Comparison of ENCODE assay signal across 28 mouse cellular contexts in genomic region chr5:75342599-75342998, GRCm38 (mm10).
DNase-seq lines count a peak whose midpoint lies in the region; ATAC-seq and TF ChIP-seq lines count a peak whose summit lies in the region.
"Had no signal": no experiment of that assay in that cellular context is flagged by ENCODE, and none has a peak within 500 bp of the region (broad histone marks: within the 10 kb centered on the region; RNA-seq: fewer than 3 reads in every experiment).

No protein-coding gene starts in this region.

- H3K27ac ChIP-seq in liver, adult 2 months (replicated peaks; ENCODE audit: insufficient read depth, low read depth, low read length): no peak overlapping the region
- no peak overlapping the region for H3K27ac ChIP-seq in liver, embryonic 12.5 days
- no peak overlapping the region for H3K27ac ChIP-seq in MEL (ENCODE audit: control insufficient read depth, low read depth, low read length)
- no peak overlapping the region for H3K27ac ChIP-seq in forebrain, embryonic 12.5 days
- H3K27ac ChIP-seq: embryonic facial prominence, embryonic 12.5 days; embryonic facial prominence, embryonic 15.5 days; forebrain, embryonic 13.5 days; hindbrain, embryonic 10.5 days; hindbrain, embryonic 13.5 days had no signal

- peaks cover 3% of the 10 kb centered on the region; the same call in 1 of the 2 replicates for H3K4me1 ChIP-seq in liver, adult 2 months (ENCODE audit: control insufficient read depth, insufficient read depth, low read length)
- H3K4me1 ChIP-seq in liver, embryonic 12.5 days: no peaks in the 10 kb centered on the region
- peaks cover 2 to 4% of the 10 kb centered on the region in 2 experiments; a peak in 2 of 4 replicates for H3K4me1 ChIP-seq in MEL (ENCODE audit: control insufficient read depth in 1 of 2, insufficient read depth in 2 of 2, low read length in 2 of 2)
- peaks cover 12% of the 10 kb centered on the region for H3K4me1 ChIP-seq in forebrain, embryonic 12.5 days
- H3K4me1 ChIP-seq: embryonic facial prominence, embryonic 12.5 days; embryonic facial prominence, embryonic 15.5 days; hindbrain, embryonic 13.5 days had no signal

- H3K9me3 ChIP-seq in liver, embryonic 12.5 days (replicated peaks): no peaks in the 10 kb centered on the region
- no peaks in the 10 kb centered on the region for H3K9me3 ChIP-seq in MEL (replicated peaks; ENCODE audit: insufficient read depth, low read length)
- H3K9me3 ChIP-seq in forebrain, embryonic 12.5 days: no peaks in the 10 kb centered on the region; the same call in 1 of the 2 replicates
- H3K9me3 ChIP-seq: embryonic facial prominence, embryonic 12.5 days; embryonic facial prominence, embryonic 15.5 days; forebrain, embryonic 13.5 days; hindbrain, embryonic 10.5 days; hindbrain, embryonic 13.5 days had no signal

- no peaks in the 10 kb centered on the region for H3K36me3 ChIP-seq in liver, adult 2 months (ENCODE audit: control insufficient read depth, insufficient read depth, low read length)
- no peaks in the 10 kb centered on the region for H3K36me3 ChIP-seq in liver, embryonic 12.5 days
- H3K36me3 ChIP-seq in MEL (ENCODE audit: control insufficient read depth in 1 of 2, insufficient read depth in 2 of 2, low read length in 2 of 2): peaks cover 0 to 2% of the 10 kb centered on the region in 2 experiments; a peak in 1 of 4 replicates
- H3K36me3 ChIP-seq in forebrain, embryonic 12.5 days (replicated peaks): no peaks in the 10 kb centered on the region
- H3K36me3 ChIP-seq: embryonic facial prominence, embryonic 12.5 days; embryonic facial prominence, embryonic 15.5 days; hindbrain, embryonic 10.5 days; hindbrain, embryonic 13.5 days had no signal

- peak; percentile 4 for DNase-seq in liver, adult 2 months (ENCODE audit: extremely low read depth, low read depth, low spot score)
- DNase-seq in MEL (ENCODE audit: low read depth, low spot score): peak; percentile 55
- DNase-seq in fat pad, adult 2 months (ENCODE audit: extremely low read depth, low read depth, low spot score): peak; percentile 11
- no peak for DNase-seq in urinary bladder, adult 2 months (ENCODE audit: low spot score)
- no peak for DNase-seq in layer of hippocampus, postnatal 14 days (ENCODE audit: low spot score in 2 of 2)
- DNase-seq: adrenal gland, postnatal 10 days; adrenal gland, postnatal 36 days; B cell, adult 2 months; cerebellum, adult 18-20 months; cerebellum, adult 9-10 months; cerebellum, postnatal 14 days; gastrocnemius, postnatal 10 days; gastrocnemius, postnatal 36 days; heart, adult 11 months; heart, postnatal 36 days had no signal

- no peak for TF ChIP-seq RAD21 in MEL (IDR thresholded peaks at IDR 0.05; ENCODE audit: low read depth, low read length)

- no peak overlapping the region for H3K4me2 ChIP-seq in liver, embryonic 12.5 days
- no peak overlapping the region for H3K4me2 ChIP-seq in forebrain, embryonic 12.5 days
- H3K4me2 ChIP-seq: embryonic facial prominence, embryonic 12.5 days; embryonic facial prominence, embryonic 15.5 days; forebrain, embryonic 13.5 days; heart, embryonic 11.5 days; hindbrain, embryonic 13.5 days had no signal

- TF ChIP-seq CTCF in liver, adult 2 months (IDR thresholded peaks at IDR 0.05; ENCODE audit: low read depth, low read length): no peak
- TF ChIP-seq CTCF in MEL (IDR thresholded peaks at IDR 0.05 in 2 of 3, conservative IDR thresholded peaks at IDR 0.05 in 1 of 3; ENCODE audit: control insufficient read depth in 1 of 3, insufficient read depth in 1 of 3, low read depth in 2 of 3, low read length in 3 of 3, poor library complexity in 1 of 3, severe bottlenecking in 1 of 3): no peak

- H3K79me2 ChIP-seq in liver, adult 2 months (ENCODE audit: control insufficient read depth, insufficient read depth, low read length): no peaks in the 10 kb centered on the region
- no peaks in the 10 kb centered on the region for H3K79me2 ChIP-seq in MEL (ENCODE audit: control insufficient read depth, insufficient read depth, low read length, poor library complexity)

- no peak for TF ChIP-seq EP300 in MEL (IDR thresholded peaks at IDR 0.05; ENCODE audit: low read depth in 1 of 2, low read length in 2 of 2)

- no peak for TF ChIP-seq POLR2A in liver, adult 2 months (IDR thresholded peaks at IDR 0.05; ENCODE audit: extremely low read depth, insufficient read depth, low read length)
- no peak for TF ChIP-seq POLR2A in MEL (IDR thresholded peaks at IDR 0.05; ENCODE audit: control insufficient read depth in 1 of 2, insufficient read depth in 1 of 2, low read depth in 1 of 2, low read length in 2 of 2, poor library complexity in 1 of 2)

- H3K4me3 ChIP-seq in liver, adult 2 months (ENCODE audit: insufficient read depth, low read depth, low read length): no peak overlapping the region
- no peak overlapping the region for H3K4me3 ChIP-seq in liver, embryonic 12.5 days
- H3K4me3 ChIP-seq in MEL (ENCODE audit: control insufficient read depth in 1 of 2, insufficient read depth in 1 of 2, low read depth in 2 of 2, low read length in 2 of 2): no peak overlapping the region
- no peak overlapping the region for H3K4me3 ChIP-seq in forebrain, embryonic 12.5 days (replicated peaks)
- H3K4me3 ChIP-seq: embryonic facial prominence, embryonic 12.5 days; embryonic facial prominence, embryonic 15.5 days; forebrain, embryonic 13.5 days; hindbrain, embryonic 10.5 days; hindbrain, embryonic 13.5 days had no signal

- no peak overlapping the region for H3K9ac ChIP-seq in liver, adult 2 months (ENCODE audit: low read depth, low read length)
- no peak overlapping the region for H3K9ac ChIP-seq in liver, embryonic 12.5 days
- no peak overlapping the region for H3K9ac ChIP-seq in MEL (ENCODE audit: control insufficient read depth, low read depth, low read length, poor library complexity, severe bottlenecking)
- no peak overlapping the region for H3K9ac ChIP-seq in forebrain, embryonic 12.5 days
- H3K9ac ChIP-seq: embryonic facial prominence, embryonic 12.5 days; embryonic facial prominence, embryonic 15.5 days; forebrain, embryonic 13.5 days; hindbrain, embryonic 13.5 days had no signal

- ATAC-seq in liver, embryonic 12.5 days: no peak
- ATAC-seq in megakaryocyte progenitor cell, adult 5-6 weeks (replicated peaks; ENCODE audit: poor library complexity): peak; percentile 93
- ATAC-seq in forebrain, embryonic 12.5 days (ENCODE audit: low FRiP score): no peak
- ATAC-seq: forebrain, embryonic 13.5 days; forebrain, embryonic 16.5 days; hindbrain, embryonic 16.5 days; Patski had no signal

- no peaks in the 10 kb centered on the region for H3K27me3 ChIP-seq in liver, adult 2 months (ENCODE audit: control insufficient read depth, insufficient read depth, low read length)
- H3K27me3 ChIP-seq in liver, embryonic 12.5 days (replicated peaks): no peaks in the 10 kb centered on the region
- no peaks in the 10 kb centered on the region; a peak in 1 of 4 replicates for H3K27me3 ChIP-seq in MEL (ENCODE audit: control insufficient read depth in 1 of 2, insufficient read depth in 2 of 2, low read length in 2 of 2)
- peaks cover 78% of the 10 kb centered on the region for H3K27me3 ChIP-seq in forebrain, embryonic 12.5 days
- H3K27me3 ChIP-seq: CH12.LX; embryonic facial prominence, embryonic 12.5 days; embryonic facial prominence, embryonic 15.5 days; hindbrain, embryonic 13.5 days had no signal

- 78% methylated on average over 7 of the region's 7 CpGs for WGBS in liver, adult 2 months
- 65% methylated on average over 7 of the region's 7 CpGs for WGBS in liver, embryonic 12.5 days (ENCODE audit: insufficient replicate concordance)
- 93% methylated on average over 7 of the region's 7 CpGs for WGBS in forebrain, embryonic 12.5 days

TF ChIP-seq in MEL, 35 proteins besides CTCF, POLR2A, EP300 and RAD21:
- no peak for TF ChIP-seq SMC3 (IDR thresholded peaks at IDR 0.05; ENCODE audit: low read depth, low read length)
- no peak for TF ChIP-seq CHD2 (IDR thresholded peaks at IDR 0.05; ENCODE audit: low read length)
- TF ChIP-seq RCOR1 (IDR thresholded peaks at IDR 0.05; ENCODE audit: low read depth, low read length): no peak
- TF ChIP-seq GATA1 (IDR thresholded peaks at IDR 0.05; ENCODE audit: low read depth, low read length): peak; percentile 30; the same call in 1 of the 2 replicates

Comparison
In these comparisons a context has a peak if more than half of its experiments do, and no peak if none do; other contexts are left out.
1. DNase-seq: peak in liver, adult 2 months (single experiment), MEL (single experiment) and fat pad, adult 2 months (single experiment); none in urinary bladder, adult 2 months (single experiment) and layer of hippocampus, postnatal 14 days (0 of 2).